Mouse (Mus musculus) myocyte (in vitro differentiated cells): ENCODE measurements around the gene Robo3. TPM values are rescaled to one million over a fixed set of nuclear protein-coding genes. Genes with fewer than 3 reads are reported as not detected.

Experiments used
- H3K27me3 ChIP-seq: one replicate; pipeline ENCODE4 v1.6.1; 2011; ENCODE audit not compliant: control insufficient read depth, insufficient read depth, insufficient read length
- H3K36me3 ChIP-seq: one replicate; pipeline ENCODE4 v1.6.1; 2011; ENCODE audit not compliant: control insufficient read depth, insufficient read depth
- H3K4me2 ChIP-seq: one replicate; pipeline ENCODE4 v1.6.1; 2011; ENCODE audit warnings: low read depth, control low read depth
- H3K4me3 ChIP-seq: one replicate; pipeline ENCODE4 v1.5.1; 2011; ENCODE audit warnings: mild to moderate bottlenecking, control low read depth, moderate library complexity
- H3K79me2 ChIP-seq: one replicate; pipeline ENCODE4 v1.6.1; 2011; ENCODE audit not compliant: control insufficient read depth, insufficient read depth
- H3ac ChIP-seq: one replicate; pipeline ENCODE4 v1.6.1; 2011; ENCODE audit not compliant: control insufficient read depth, insufficient read length
- CEBPB ChIP-seq: IDR thresholded peaks from 2 replicates; pipeline ENCODE4 v1.6.1; 2011; ENCODE audit warnings: mild to moderate bottlenecking, moderate library complexity; ENCODE audit not compliant: poor library complexity, insufficient read depth, severe bottlenecking
- E2F4 ChIP-seq: IDR thresholded peaks from one replicate; pipeline ENCODE4 v1.6.1; 2011; ENCODE audit warnings: mild to moderate bottlenecking, control low read depth, moderate library complexity; ENCODE audit not compliant: insufficient read depth
- MAX ChIP-seq: IDR thresholded peaks from one replicate; pipeline ENCODE4 v1.6.1; 2011; ENCODE audit warnings: low read depth, mild to moderate bottlenecking, control low read depth
- MYOD1 ChIP-seq, 3 experiments: IDR thresholded peaks; one replicate each; pipeline ENCODE4 v1.6.1; 2011; ENCODE audit warnings: control low read depth in 2 of 3, low read depth in 2 of 3, mild to moderate bottlenecking in 2 of 3, moderate library complexity in 1 of 3; ENCODE audit not compliant: insufficient read length in 2 of 3, control insufficient read depth in 1 of 3
- MYOG ChIP-seq, 3 experiments: IDR thresholded peaks; one replicate each; pipeline ENCODE4 v1.6.1; 2011; ENCODE audit warnings: control low read depth in 2 of 3, low read depth in 2 of 3, mild to moderate bottlenecking in 2 of 3; ENCODE audit not compliant: insufficient read length in 2 of 3, control insufficient read depth in 1 of 3, insufficient read depth in 1 of 3
- POLR2A ChIP-seq: IDR thresholded peaks from one replicate; pipeline ENCODE4 v1.6.1; 2011; ENCODE audit warnings: low read depth, mild to moderate bottlenecking, control low read depth, moderate library complexity; ENCODE audit not compliant: insufficient read length
- POLR2AphosphoS2 ChIP-seq: IDR thresholded peaks from one replicate; pipeline ENCODE4 v1.6.1; 2011; ENCODE audit warnings: low read depth, control low read depth; ENCODE audit not compliant: insufficient read length
- REST ChIP-seq: IDR thresholded peaks from one replicate; pipeline ENCODE4 v1.6.1; 2011; ENCODE audit warnings: mild to moderate bottlenecking, control low read depth, moderate library complexity; ENCODE audit not compliant: insufficient read depth, insufficient read length
- SRF ChIP-seq: IDR thresholded peaks from one replicate; pipeline ENCODE4 v1.6.1; 2011; ENCODE audit warnings: low read depth; ENCODE audit not compliant: control insufficient read depth, insufficient read length
- TCF12 ChIP-seq: IDR thresholded peaks from one replicate; pipeline ENCODE4 v1.6.1; 2011; ENCODE audit warnings: mild to moderate bottlenecking, control low read depth; ENCODE audit not compliant: poor library complexity, insufficient read depth, severe bottlenecking
- TCF3 ChIP-seq: IDR thresholded peaks from one replicate; pipeline ENCODE4 v1.6.1; 2011; ENCODE audit warnings: low read depth, control low read depth; ENCODE audit not compliant: insufficient read length
- USF1 ChIP-seq: IDR thresholded peaks from one replicate; pipeline ENCODE4 v1.6.1; 2011; ENCODE audit warnings: low read depth, mild to moderate bottlenecking, control low read depth, moderate library complexity
- polyA plus RNA-seq: library from polyadenylated mRNA; unstranded; fragments of >200 nt; fragmentation: generic; extraction: Trizol; gene quantifications from one replicate; pipeline ENCODE4 v1.2.1, GENCODE M21; 2012; ENCODE audit warnings: missing spikeins

Gene Robo3
- polyA plus RNA-seq, 1 experiment = 0.01 TPM

GRCm38 (mm10) chr9:37384284-37385182, 48.5 kb downstream of the Robo3 start:
- no peak overlapping the region for H3K4me2 ChIP-seq
- no peak overlapping the region for H3ac ChIP-seq
- no peaks in the 10 kb centered on the region for H3K36me3 ChIP-seq
- no peaks in the 10 kb centered on the region for H3K79me2 ChIP-seq
- H3K27me3 ChIP-seq = peaks cover 39% of the 10 kb centered on the region
- H3K4me3 ChIP-seq = no peak overlapping the region
- TF ChIP-seq POLR2A = no peak
- TF ChIP-seq SRF = no peak
- TF ChIP-seq MYOG (IDR thresholded peaks at IDR 0.05; ENCODE audit: control insufficient read depth in 1 of 3, insufficient read depth in 1 of 3, insufficient read length in 2 of 3, low read depth in 2 of 3) = no peak
- TF ChIP-seq E2F4 = no peak

GRCm38 (mm10) chr9:37383161-37383560, 49.9 kb downstream of the Robo3 start:
- TF ChIP-seq TCF12 (no peak), POLR2AphosphoS2 (no peak), USF1 (no peak), REST (no peak), MAX (no peak), CEBPB (no peak), E2F4 (no peak), TCF3 (no peak), MYOD1 (IDR thresholded peaks at IDR 0.05; ENCODE audit: control insufficient read depth in 1 of 3, insufficient read length in 2 of 3, low read depth in 2 of 3) (no peak), MYOG (IDR thresholded peaks at IDR 0.05; ENCODE audit: control insufficient read depth in 1 of 3, insufficient read depth in 1 of 3, insufficient read length in 2 of 3, low read depth in 2 of 3) (no peak), POLR2A (no peak), SRF (no peak)
- H3K4me3 ChIP-seq = no peak overlapping the region

GRCm38 (mm10) chr9:37375718-37376117, 57.3 kb downstream of the Robo3 start:
- TF ChIP-seq MAX (no peak), MYOD1 (IDR thresholded peaks at IDR 0.05; ENCODE audit: control insufficient read depth in 1 of 3, insufficient read length in 2 of 3, low read depth in 2 of 3) (no peak), SRF (no peak), MYOG (IDR thresholded peaks at IDR 0.05; ENCODE audit: control insufficient read depth in 1 of 3, insufficient read depth in 1 of 3, insufficient read length in 2 of 3, low read depth in 2 of 3) (no peak), CEBPB (no peak), POLR2A (no peak)
- Histone ChIP-seq H3K4me2 (no peak overlapping the region), H3K4me3 (no peak overlapping the region), H3K36me3 (no peaks in the 10 kb centered on the region), H3K79me2 (no peaks in the 10 kb centered on the region), H3ac (no peak overlapping the region), H3K27me3 (peaks cover 6% of the 10 kb centered on the region)

More at GRCm38 (mm10) chr9:37383161-37383560, 49.9 kb downstream of the Robo3 start:
- no peak overlapping the region for H3K4me2 ChIP-seq
- H3ac ChIP-seq = no peak overlapping the region
- H3K27me3 ChIP-seq = peaks cover 39% of the 10 kb centered on the region
- no peaks in the 10 kb centered on the region for H3K36me3 ChIP-seq
- H3K79me2 ChIP-seq = no peaks in the 10 kb centered on the region

- Histone ChIP-seq H3ac (no peak overlapping the region), H3K79me2 (no peaks in the 10 kb centered on the region), H3K27me3 (no peaks in the 10 kb centered on the region), H3K4me3 (no peak overlapping the region), H3K4me2 (no peak overlapping the region), H3K36me3 (no peaks in the 10 kb centered on the region)
- no peak for TF ChIP-seq SRF
Measured at GRCm38 (mm10) chr9:37371232-37371801, 61.7 kb downstream of the Robo3 start.

- H3K27me3 ChIP-seq = no peaks in the 10 kb centered on the region
- TF ChIP-seq REST = no peak
- TF ChIP-seq USF1 = no peak
- no peak for TF ChIP-seq CEBPB
- no peak for TF ChIP-seq MYOD1 (IDR thresholded peaks at IDR 0.05; ENCODE audit: control insufficient read depth in 1 of 3, insufficient read length in 2 of 3, low read depth in 2 of 3)
- no peak overlapping the region for H3K4me3 ChIP-seq
- H3K36me3 ChIP-seq = no peaks in the 10 kb centered on the region
- H3K79me2 ChIP-seq = no peaks in the 10 kb centered on the region
- no peak overlapping the region for H3ac ChIP-seq
- H3K4me2 ChIP-seq = no peak overlapping the region
Measured at GRCm38 (mm10) chr9:37368860-37369259, 64.2 kb downstream of the Robo3 start.
